Mouse (Mus musculus) liver, postnatal 0 days (tissue): ENCODE measurements around the gene Hivep3.

Source experiments
- CTCF ChIP-seq: sonication (generic); IDR thresholded peaks from 2 replicates; pipeline ENCODE4 v1.5.1; 2016; ENCODE audit warnings: antibody characterized with exemption, low read depth
- EP300 ChIP-seq: IDR thresholded peaks from 2 replicates; pipeline ENCODE4 v1.6.1; 2016; ENCODE audit warnings: antibody characterized with exemption, low read depth, mild to moderate bottlenecking

- TF ChIP-seq CTCF (no peak), EP300 (no peak)
Observed at GRCm38 (mm10) chr4:119748341-119748740, 14.8 kb downstream of the Hivep3 start.
